Mouse (Mus musculus) R1 (cell line): ENCODE results near the gene Gtf3c6.

ENCODE experiments used
- DNase-seq: peaks from one replicate; pipeline ENCODE4 v3.0.0-alpha.2; 2018; ENCODE audit warnings: low read depth, low spot score

The Gtf3c6 gene

DNA sequence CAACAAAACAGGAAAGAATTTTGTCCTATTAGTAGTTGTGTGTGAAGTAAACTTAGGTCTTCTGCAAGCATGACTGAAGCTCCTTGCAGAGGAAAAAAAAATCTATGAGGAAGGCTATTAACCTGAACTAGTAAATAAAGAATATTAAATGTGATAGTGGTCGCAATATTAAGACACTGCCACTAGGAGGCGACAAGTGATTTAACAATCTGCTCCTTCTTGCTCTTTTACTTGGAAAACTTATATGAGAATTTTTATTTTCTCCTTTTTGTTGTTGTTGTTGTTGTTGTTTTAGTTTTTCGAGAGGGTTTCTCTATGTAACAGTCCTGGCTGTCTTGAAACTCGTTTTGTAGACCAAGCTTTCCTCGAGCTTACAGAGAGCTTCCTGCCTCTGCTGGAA, 1.1 kb upstream of the Gtf3c6 start:
- no peak for DNase-seq

DNA sequence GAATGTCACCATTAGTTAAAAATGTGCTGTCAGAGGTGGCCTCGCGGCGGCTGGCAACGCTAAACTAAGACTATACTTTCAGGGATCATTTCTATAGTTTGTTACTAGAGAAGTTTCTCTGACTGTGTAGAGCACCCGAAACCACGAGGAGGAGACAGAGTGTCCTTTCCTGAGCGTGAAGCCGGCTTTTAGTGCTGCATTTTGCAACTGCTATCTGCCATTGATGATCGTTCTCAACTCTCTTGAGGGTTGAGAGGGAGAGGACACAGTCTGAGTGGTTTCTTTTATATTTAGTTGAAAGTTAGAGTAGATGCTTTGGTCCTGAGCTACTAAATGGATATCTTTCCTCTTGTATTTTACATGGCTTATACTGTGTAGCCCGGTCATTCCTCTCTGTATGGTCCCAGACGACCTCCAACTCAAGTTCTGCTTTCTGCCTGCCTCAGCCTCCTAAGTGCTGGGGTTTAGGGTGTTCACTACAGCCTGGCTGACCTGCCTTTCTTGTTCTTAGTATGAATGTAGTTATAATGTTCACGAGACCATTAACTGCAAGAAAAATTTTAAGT, 576 bp upstream of the Gtf3c6 start:
- peak; percentile 99 for DNase-seq

DNA sequence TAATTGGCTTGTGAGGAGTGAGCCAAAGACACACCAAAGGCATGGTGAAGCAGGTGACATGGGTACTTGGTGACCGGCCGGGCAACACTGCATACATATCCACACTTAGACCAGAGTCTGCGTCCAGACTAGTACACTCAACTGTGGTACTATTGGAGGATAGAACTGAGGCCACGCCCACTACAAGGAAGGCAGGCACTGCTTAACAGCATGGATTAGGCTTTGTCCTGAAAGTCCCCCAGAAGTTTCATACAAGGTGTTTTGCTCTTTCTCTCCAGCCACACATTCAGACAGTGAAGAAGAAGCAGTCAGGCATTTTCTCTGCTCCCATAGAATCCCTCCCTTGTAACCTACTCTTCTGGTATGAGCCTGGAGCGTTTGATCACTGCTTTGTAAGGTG, 1.2 kb downstream of the Gtf3c6 start:
- DNase-seq = peak; percentile 92

DNA sequence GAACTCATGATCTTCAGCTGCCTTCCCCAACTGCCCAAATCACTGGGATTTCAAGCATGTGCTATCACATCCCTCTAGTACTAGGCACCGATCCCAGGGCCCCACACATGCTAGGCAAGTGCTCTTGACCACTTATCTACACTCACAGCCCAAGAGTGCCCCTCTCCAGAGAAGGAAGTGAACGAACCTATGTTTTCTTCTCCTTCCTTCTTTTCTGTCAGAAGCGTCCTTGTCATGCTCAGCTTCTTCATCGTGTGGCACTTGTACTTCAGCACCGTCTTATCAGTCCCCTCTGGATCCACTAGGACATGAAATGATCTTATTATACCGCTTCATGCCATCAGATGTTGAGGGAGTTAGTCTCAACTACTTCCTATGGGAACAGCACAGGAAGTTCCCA, 6.9 kb downstream of the Gtf3c6 start:
- DNase-seq = no peak

DNA sequence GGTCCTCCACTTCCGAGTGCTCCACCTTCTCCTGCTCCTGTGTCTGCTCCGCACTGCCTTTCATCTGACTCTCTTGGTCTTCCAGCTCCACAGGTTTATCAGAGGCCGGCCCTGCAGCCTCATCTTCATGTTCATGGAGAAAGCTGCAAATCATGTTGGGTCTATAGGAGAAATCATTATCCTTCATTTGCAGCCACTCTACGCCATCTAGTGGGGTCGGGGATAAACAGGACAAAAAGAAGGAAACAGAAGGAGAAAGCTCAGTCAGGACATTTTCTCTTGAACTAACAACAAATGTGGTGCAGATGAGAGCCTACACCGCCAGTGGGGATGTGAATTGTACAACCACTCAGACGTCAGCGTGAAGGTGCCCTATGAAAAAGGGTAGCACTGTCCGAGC, 8.3 kb downstream of the Gtf3c6 start:
- no peak for DNase-seq

DNA sequence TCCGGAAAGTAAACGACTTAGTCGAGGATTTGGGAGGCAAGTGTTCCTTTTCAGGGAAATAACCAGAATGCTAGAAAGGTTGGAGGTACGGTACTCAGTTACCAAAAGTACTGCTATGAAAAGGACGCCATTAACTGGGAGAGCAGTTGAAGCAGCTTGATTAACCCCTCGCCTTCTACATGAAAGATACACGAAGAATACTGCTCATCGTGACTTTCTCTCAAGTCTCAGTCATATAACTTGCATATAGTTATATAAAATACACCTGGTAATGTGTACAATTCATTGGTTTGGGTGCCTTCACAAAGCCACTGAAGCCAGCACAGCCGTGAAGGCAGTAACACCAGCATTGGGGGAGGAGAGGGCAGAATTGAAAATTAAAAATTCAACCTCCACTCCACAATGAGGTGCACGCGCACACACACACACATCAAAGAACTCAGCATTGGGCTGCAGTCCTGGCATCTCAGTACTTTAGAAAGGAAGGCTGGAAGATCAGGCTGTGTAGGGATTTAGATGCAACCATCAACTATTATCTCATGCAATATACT, 10.7 kb downstream of the Gtf3c6 start:
- no peak for DNase-seq

DNA sequence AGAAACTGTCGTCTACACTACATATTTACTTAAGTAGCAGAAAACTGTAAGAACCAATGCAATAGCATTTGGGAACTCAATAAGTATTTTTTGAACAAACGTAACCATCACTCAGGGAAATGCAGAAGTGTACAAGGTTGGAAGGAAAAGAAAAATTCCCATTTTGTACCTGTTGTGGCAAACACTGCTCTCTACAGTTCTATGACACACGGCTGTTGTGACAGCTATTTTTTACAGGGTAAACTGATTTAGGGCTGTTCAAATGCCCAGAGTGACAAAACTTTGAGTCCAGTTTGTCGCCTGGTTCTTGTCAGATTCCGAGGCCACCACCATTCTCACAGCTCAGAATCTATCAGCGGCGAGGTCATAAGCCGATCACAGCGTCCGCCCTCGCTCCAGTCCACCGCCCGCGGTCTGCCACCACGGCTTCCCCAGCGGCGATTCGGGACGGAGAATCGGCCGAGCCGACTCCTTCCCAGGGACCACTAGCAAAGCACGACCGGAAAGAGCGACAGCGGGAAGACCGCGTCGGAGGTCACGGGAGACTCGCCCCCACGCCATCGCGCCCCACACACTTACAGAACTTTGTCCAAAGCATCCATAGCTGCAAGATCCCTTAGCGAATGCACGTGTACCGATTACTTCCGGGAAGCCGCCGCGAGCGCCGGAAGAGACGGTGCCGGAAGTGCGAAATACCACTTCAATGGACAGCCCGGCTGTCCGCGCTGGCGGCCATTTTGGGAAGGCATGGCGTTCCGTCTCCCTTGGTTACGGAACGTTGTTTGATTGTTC, 11.3 kb downstream of the Gtf3c6 start, which contains the start of gene Rpf2:
Gene Rpf2, minus strand, starts transcription at position 663 of the 792 bp plus-strand sequence.
- peak; percentile 93 for DNase-seq

DNA sequence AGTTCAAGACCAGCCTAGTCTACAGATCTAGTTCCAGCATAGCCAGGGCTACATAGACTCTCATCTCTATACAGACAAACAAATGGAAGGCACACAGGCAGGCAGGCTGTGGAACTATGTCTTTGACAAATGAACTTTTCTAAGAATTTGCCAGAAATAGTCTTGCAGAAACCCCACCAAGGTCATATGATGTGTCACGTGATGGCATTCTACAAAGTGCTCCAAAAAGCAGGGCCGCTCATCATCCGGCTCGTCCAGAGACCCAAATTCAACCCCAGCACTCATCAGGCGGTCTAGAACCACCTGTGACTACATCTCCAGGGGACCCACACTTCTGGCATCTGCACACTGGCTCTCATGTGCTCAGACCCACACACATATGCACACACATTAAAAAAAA, 20.1 kb downstream of the Gtf3c6 start:
- DNase-seq = no peak

DNA sequence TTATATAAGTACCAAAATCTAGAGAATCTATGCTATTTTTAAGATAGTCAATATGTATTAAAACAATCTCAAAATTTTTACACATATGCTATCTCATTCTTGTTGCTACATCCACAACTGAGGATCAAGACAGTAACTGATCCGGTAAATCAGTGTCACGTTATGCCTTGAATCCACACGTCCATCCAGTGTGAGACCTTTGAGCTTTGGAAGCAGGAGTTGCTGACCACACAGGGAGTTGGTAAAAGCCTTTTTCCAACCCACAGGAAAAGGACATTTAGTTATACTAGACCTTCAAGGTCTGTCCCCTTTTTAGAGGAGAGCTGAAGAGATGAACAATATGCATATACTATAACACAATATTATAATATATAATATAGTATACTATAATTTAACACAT, 24.7 kb downstream of the Gtf3c6 start:
- DNase-seq = no peak

DNA sequence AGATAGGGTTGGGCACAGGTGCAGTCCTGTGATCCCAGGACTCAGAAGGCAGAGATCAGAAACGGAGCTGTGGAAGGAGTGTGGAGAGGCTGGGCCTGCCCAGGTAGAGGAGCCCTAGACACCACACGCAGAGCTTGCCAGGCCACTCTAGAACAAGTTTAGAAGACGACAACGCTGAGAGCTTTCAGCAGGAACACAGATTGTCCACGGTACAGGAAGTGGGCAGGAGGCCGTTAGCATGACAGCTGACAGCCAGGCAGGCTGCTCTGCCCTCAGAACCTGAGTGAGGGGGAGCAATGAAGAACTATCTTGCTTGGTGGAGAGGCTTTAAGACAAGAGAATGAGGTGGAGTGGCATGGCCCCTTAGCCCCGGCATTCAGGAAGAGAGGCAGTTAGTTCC, 25.5 kb downstream of the Gtf3c6 start:
- no peak for DNase-seq

DNA sequence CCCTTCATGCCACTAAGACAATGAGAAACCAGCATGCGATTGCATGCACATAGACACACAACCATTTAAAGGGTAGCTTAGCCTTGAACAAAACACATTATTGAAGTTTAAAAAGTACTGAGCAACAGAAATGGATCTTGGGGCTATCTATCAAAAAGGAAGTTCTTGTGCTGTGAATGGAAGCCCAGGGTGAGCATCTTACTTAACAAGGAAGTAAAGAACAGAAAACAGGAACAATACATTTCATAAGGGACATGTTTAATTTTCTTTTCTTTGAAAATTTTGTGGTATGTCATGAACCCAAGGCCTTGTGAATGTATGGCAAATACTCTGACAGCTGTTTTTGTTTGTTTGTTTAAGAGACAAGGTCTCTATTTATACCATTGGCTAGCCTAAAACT, 28.2 kb downstream of the Gtf3c6 start:
- no peak for DNase-seq

DNA sequence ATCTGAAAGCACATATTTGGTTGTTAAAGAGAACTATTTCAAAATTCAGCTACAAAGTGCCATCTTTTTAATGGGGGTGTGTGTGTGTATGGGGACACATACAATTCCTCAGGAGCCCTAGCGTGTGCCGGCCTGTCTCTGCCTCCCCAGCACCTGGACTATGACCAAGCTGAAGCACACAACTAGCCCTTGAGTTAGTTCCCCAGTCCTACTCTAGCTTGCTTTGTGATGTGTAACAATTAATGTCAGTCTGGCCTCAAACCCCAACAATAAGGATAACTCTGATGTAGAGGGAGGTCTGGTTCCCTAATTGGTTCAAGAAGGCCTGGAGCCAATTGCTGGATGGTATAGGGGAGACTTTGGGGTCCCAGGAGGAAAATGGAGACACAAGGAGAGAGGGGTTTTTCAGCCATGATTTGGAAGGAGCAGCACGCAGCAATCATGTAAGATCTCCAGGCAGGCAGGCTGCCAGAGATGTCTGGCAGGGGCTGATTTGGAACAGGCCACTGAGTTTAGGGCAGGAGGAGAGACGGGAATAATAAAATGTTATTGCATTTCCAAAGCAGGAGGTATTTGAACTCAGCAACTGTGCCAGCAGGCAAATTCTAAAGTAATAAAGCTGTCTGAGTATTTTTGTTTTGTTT, 30.1 kb downstream of the Gtf3c6 start:
- no peak for DNase-seq

DNA sequence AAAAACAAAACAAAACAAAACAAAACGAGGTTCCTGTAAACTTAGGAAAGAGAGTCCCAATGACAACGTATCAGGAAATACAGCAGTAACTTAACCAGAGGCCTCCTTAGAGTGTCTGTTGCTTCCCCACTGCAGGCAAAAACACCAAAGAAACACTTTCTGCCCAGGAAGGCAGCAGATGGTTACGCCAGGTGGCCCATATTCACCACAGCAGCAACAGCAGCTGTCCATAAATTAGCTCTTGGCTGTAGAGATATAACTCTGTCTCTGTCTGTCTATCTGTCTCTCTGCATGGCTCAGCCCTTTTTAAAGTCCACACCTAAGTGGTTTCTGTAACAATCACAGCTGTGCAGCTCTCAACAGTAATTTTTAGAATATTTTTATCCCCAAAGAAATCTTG, 39.0 kb downstream of the Gtf3c6 start:
- DNase-seq = no peak

DNA sequence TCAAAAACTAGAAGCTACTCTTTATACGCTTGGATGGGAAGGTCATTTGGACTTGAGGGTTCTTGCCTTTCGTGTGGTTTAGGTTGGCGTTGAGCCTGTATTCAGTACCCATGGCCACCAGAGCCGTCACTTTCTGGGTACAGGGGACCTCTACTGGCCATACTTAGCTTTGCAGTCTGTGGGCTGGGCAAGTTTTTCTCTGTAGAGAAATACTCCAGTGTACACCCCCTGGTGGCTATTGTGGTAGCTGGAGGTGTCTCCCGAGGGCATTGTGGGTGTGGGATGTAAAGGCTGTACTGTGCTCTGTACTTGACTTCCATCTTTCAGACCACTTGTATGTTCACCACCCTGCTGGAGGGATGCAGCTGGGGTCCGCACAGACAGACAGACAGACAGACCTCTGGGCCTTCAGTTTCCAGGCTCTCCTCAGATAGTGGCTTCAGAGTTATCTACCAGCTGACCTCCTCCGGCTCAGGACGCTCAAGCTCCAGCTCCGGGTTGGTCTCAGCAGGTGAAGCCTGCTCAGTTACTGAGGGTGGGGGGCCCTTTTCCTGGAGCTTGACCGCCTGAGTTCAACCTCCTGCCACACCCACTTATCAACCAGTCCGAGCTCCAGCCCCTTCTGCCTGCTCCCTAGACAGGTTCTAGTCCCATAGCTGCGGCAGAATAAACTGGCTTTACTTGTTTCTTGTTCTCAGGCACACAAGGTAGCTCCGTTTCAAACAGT, 45.3 kb downstream of the Gtf3c6 start:
- peak; percentile 96 for DNase-seq
